38 mouse cellular contexts compared by ENCODE assay signal in genomic region chr2:118824396-118824795, GRCm38 (mm10). TPM values are rescaled to one million over a fixed set of nuclear protein-coding genes. Genes with fewer than 3 reads are reported as not detected.
"Had no signal": no experiment of that assay in that cellular context is flagged by ENCODE, and none has a peak within 500 bp of the region (broad histone marks: within the 10 kb centered on the region; RNA-seq: fewer than 3 reads in every experiment).

No protein-coding gene starts in this region.

- ATAC-seq: hindbrain, postnatal 0 days; intestine, embryonic 16.5 days; liver, embryonic 12.5 days had no signal

- DNase-seq: gastrocnemius, adult 2 months; gastrocnemius, postnatal 14 days; gastrocnemius, postnatal 36 days; heart, adult 18-20 months; heart, postnatal 10 days; heart, postnatal 36 days; kidney, adult 11 months; kidney, adult 2 months; kidney, adult 9 months; kidney, postnatal 14 days; kidney, postnatal 36 days; layer of hippocampus, adult 9-11 months; layer of hippocampus, postnatal 36 days; left cerebral cortex, postnatal 4 days had no signal

- H3K4me1 ChIP-seq: heart, embryonic 12.5 days; hindbrain, embryonic 13.5 days; hindbrain, embryonic 15.5 days; kidney, embryonic 15.5 days; limb, embryonic 13.5 days; limb, embryonic 15.5 days; liver, embryonic 12.5 days had no signal

- H3K9me3 ChIP-seq: hindbrain, embryonic 13.5 days; hindbrain, embryonic 15.5 days; kidney, embryonic 15.5 days; limb, embryonic 15.5 days had no signal

- H3K4me3 ChIP-seq: gastrocnemius, adult 2 months; heart, embryonic 12.5 days; hindbrain, embryonic 13.5 days; hindbrain, embryonic 15.5 days; kidney, embryonic 15.5 days; limb, embryonic 13.5 days; limb, embryonic 15.5 days; liver, embryonic 12.5 days had no signal

- H3K9ac ChIP-seq: heart, embryonic 12.5 days; hindbrain, embryonic 13.5 days; hindbrain, embryonic 15.5 days; kidney, embryonic 15.5 days; limb, embryonic 13.5 days; limb, embryonic 15.5 days; liver, embryonic 12.5 days; liver, embryonic 14.5 days had no signal

- H3K27me3 ChIP-seq: heart, embryonic 12.5 days; hindbrain, embryonic 13.5 days; hindbrain, embryonic 15.5 days; kidney, embryonic 15.5 days; limb, embryonic 13.5 days; limb, embryonic 15.5 days; liver, embryonic 12.5 days had no signal

- H3K36me3 ChIP-seq: hindbrain, embryonic 15.5 days had no signal

- H3K27ac ChIP-seq: gastrocnemius, adult 2 months; hindbrain, embryonic 13.5 days; hindbrain, embryonic 15.5 days; hindbrain, postnatal 0 days; kidney, embryonic 15.5 days; kidney, postnatal 0 days; limb, embryonic 13.5 days; limb, embryonic 15.5 days; liver, embryonic 12.5 days; liver, embryonic 14.5 days had no signal

- H3K4me2 ChIP-seq: heart, embryonic 12.5 days; hindbrain, embryonic 13.5 days; hindbrain, embryonic 15.5 days; kidney, embryonic 15.5 days; limb, embryonic 13.5 days; limb, embryonic 15.5 days; liver, embryonic 12.5 days had no signal

RNA-seq across cellular contexts. Expression of gene Disp2, which starts 44.9 kb away (rescaled TPM):
- total RNA-seq: gastrocnemius, adult 2 months; gastrocnemius, postnatal 36 days; hematopoietic stem cell, adult 5-6 weeks had no signal

RNA-seq across cellular contexts. Expression of gene Phgr1, which starts 51.8 kb away (rescaled TPM):
- total RNA-seq: gastrocnemius, adult 2 months; gastrocnemius, postnatal 14 days; gastrocnemius, postnatal 36 days; heart, adult 18-20 months; heart, adult 8-10 months; heart, postnatal 10 days; heart, postnatal 36 days; hematopoietic stem cell, adult 5-6 weeks; hindbrain, postnatal 0 days; layer of hippocampus, adult 18-20 months; layer of hippocampus, adult 8-10 months; layer of hippocampus, postnatal 14 days; layer of hippocampus, postnatal 36 days; left cerebral cortex, adult 18-20 months; left cerebral cortex, adult 8-10 months; left cerebral cortex, postnatal 10 days; left cerebral cortex, postnatal 25 days; left cerebral cortex, postnatal 4 days; liver, adult 2 months had no signal
- polyA plus RNA-seq: heart, embryonic 12.5 days; heart, embryonic 14.5 days; hindbrain, embryonic 11.5 days; hindbrain, embryonic 13.5 days; hindbrain, embryonic 15.5 days; hindbrain, postnatal 0 days; kidney, adult 2 months; kidney, embryonic 15.5 days; kidney, postnatal 0 days; limb, embryonic 11.5 days; limb, embryonic 13.5 days; liver, embryonic 12.5 days; liver, embryonic 14.5 days had no signal
